Mouse (Mus musculus) C2C12 (cell line): ENCODE data around the gene Tnrc18. TPM values are rescaled to one million over a fixed set of nuclear protein-coding genes. Genes with fewer than 3 reads are reported as not detected.

Source experiments
- H3K27me3 ChIP-seq: one replicate; pipeline ENCODE4 v1.6.1; 2011; ENCODE audit not compliant: control insufficient read depth, insufficient read depth, insufficient read length
- H3K36me3 ChIP-seq: one replicate; pipeline ENCODE4 v1.6.1; 2011; ENCODE audit not compliant: control insufficient read depth, insufficient read depth
- H3K4me3 ChIP-seq: one replicate; pipeline ENCODE4 v1.5.1; 2011; ENCODE audit warnings: mild to moderate bottlenecking, control low read depth; ENCODE audit not compliant: poor library complexity, insufficient read depth, severe bottlenecking
- H3K79me2 ChIP-seq: one replicate; pipeline ENCODE4 v1.6.1; 2011; ENCODE audit not compliant: control insufficient read depth, insufficient read depth
- H3K79me3 ChIP-seq: one replicate; pipeline ENCODE4 v1.6.1; 2011; ENCODE audit warnings: low read depth, control low read depth
- H3ac ChIP-seq: one replicate; pipeline ENCODE3; 2011; ENCODE audit warnings: low read depth; ENCODE audit not compliant: control insufficient read depth, insufficient read length
- CEBPB ChIP-seq: IDR thresholded peaks from one replicate; pipeline ENCODE4 v1.6.1; 2011; ENCODE audit warnings: low read depth, mild to moderate bottlenecking, control low read depth, moderate library complexity
- CTCF ChIP-seq: IDR thresholded peaks from one replicate; pipeline ENCODE4 v1.5.1; 2011; ENCODE audit not compliant: control insufficient read depth, insufficient read depth, insufficient read length
- FOSL1 ChIP-seq: IDR thresholded peaks from one replicate; pipeline ENCODE4 v1.8.0; 2011; ENCODE audit warnings: mild to moderate bottlenecking, low read length; ENCODE audit not compliant: poor library complexity, insufficient read depth, severe bottlenecking
- MAX ChIP-seq: IDR thresholded peaks from one replicate; pipeline ENCODE4 v1.6.1; 2011; ENCODE audit warnings: mild to moderate bottlenecking, control low read depth
- MYOD1 ChIP-seq: IDR thresholded peaks from one replicate; pipeline ENCODE4 v1.6.1; 2011; ENCODE audit warnings: low read depth; ENCODE audit not compliant: control insufficient read depth, insufficient read length
- MYOG ChIP-seq: IDR thresholded peaks from one replicate; pipeline ENCODE4 v1.6.1; 2011; ENCODE audit not compliant: control insufficient read depth, insufficient read length; ENCODE audit errors: extremely low read depth
- USF1 ChIP-seq: IDR thresholded peaks from one replicate; pipeline ENCODE4 v1.6.1; 2011; ENCODE audit warnings: low read depth, mild to moderate bottlenecking, control low read depth, moderate library complexity
- polyA plus RNA-seq: library from polyadenylated mRNA; unstranded; fragments of >200 nt; fragmentation: generic; extraction: Trizol; gene quantifications from one replicate; pipeline ENCODE4 v1.2.1, GENCODE M21; 2012; ENCODE audit warnings: missing spikeins

Tnrc18 gene
- polyA plus RNA-seq, 1 experiment: 44.3 TPM

DNA sequence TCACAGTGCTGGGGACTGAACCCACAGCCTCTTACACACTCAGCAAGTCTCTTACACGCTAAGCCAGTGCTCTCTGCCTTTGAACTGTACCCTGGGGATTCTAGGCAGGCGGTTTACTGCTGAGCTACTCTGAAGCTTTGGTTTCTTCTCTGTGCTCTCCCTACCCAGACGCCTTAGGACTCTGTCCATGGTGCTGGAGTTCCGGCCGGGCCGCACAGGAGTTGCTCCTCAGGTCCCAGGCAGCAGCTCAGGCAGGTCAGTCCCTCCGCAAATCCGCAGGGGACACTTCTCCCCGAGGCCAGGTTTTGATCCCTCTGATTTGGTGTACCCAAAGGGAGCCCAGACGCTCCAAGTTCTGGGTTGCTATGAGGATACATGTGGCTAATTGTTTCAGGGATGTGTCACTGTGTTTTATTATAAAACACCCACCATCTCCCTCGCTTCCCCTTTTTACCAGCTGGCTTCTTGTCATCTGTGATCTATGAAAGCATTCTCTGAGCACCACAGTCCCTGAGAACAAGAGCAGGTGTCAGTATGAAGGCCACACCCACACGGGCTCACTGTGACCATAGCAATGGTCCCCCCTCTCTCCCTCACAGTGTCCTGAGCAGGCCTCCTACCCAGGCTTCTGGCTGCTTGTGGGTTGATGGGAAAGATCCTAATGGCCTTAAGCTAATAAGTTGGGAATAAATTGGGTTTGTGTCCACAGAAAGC is 122.7 kb downstream of the Tnrc18 start:
- no peak for TF ChIP-seq CTCF
- no peak for TF ChIP-seq CEBPB
- TF ChIP-seq MYOD1: no peak
- no peak for TF ChIP-seq MYOG
- TF ChIP-seq MAX: no peak
- no peak for TF ChIP-seq FOSL1
- TF ChIP-seq USF1: no peak
- no peak overlapping the region for H3K4me3 ChIP-seq
- no peaks in the 10 kb centered on the region for H3K79me2 ChIP-seq
- H3K36me3 ChIP-seq: no peaks in the 10 kb centered on the region
- H3K27me3 ChIP-seq: peaks cover 38% of the 10 kb centered on the region
- H3ac ChIP-seq: no peak overlapping the region
- no peaks in the 10 kb centered on the region for H3K79me3 ChIP-seq

DNA sequence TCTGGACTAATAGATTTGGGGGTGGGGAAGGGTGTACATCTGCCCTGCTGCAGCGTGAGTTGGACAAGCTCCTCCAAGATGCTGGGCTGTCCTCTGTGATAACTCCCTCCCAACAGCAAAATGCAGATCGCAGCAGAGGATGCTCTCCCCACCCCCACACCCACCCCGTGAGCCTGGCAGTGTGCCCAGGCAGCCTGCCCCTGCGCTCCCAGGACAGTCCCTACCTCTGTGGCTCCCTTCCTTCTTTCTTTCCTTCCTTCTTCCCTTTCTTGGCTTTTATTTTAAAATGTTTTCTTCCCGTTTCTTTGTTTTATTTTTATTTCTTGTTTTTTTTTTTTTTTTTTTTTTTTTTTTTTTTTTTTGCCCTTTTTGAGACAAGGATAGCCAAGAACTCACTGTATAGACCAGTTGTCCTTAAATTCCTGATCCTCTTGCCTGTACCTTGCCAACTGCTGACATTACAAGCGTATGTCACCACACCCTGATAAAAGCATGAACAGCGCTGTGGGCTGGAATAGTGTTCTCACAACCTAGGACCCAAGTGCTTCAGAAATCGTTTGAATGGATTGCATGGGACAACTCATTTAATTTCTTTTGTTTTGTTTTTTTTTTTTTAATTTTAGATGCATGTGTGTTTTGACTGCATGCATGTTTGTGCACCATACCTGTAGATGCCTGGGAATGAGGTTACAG is 123.6 kb downstream of the Tnrc18 start:
- H3ac ChIP-seq: no peak overlapping the region
- H3K4me3 ChIP-seq: no peak overlapping the region
- no peaks in the 10 kb centered on the region for H3K36me3 ChIP-seq
- H3K79me2 ChIP-seq: no peaks in the 10 kb centered on the region
- no peaks in the 10 kb centered on the region for H3K79me3 ChIP-seq
- TF ChIP-seq CTCF: no peak
- no peak for TF ChIP-seq FOSL1
- TF ChIP-seq MYOG: no peak
- TF ChIP-seq MYOD1: no peak
- no peak for TF ChIP-seq CEBPB
- TF ChIP-seq MAX: no peak
- no peak for TF ChIP-seq USF1
- H3K27me3 ChIP-seq: peaks cover 47% of the 10 kb centered on the region

DNA sequence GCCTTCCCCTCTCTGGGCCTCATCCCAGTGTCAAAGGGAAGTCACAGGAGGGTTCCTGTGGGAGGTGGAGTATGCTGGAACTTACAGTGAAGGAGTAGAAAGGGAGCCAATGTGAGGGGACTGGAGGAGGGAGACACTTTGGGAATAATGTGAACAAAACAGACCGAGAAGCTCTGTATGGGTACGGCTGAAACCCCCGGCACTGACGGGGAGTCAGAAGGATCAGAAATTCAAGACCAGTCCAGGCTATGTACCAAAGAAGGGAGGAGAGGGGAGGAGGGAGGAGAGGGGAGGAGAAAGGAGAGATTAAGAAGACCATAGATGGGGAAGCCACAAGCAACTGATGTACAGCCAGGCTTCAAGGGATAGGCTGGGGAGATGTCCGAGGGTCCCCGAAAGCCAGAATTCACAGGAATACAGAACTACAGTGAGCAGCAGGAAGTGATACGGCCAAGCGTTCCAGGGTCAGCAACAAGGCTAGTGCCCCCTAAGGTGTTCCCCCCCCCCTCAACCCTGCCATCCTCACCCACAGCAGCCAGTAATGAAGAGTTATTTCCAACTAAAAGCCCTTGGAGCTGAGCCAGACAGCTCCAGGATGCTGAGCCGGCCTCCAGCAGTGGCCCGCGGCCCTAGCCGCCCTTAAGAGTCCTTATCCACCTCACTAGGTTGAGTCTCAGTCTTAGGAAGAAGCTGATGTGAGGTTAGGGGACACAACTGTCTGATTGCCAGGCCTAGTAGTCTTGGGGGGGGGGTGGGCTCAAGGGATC is 124.3 kb downstream of the Tnrc18 start:
- H3K79me2 ChIP-seq: no peaks in the 10 kb centered on the region
- H3K4me3 ChIP-seq: no peak overlapping the region
- TF ChIP-seq FOSL1 (no peak), CTCF (no peak), MYOD1 (no peak), USF1 (no peak), MAX (no peak), MYOG (no peak), CEBPB (no peak)
- no peaks in the 10 kb centered on the region for H3K79me3 ChIP-seq
- no peak overlapping the region for H3ac ChIP-seq
- H3K27me3 ChIP-seq: peaks cover 43% of the 10 kb centered on the region
- H3K36me3 ChIP-seq: no peaks in the 10 kb centered on the region

DNA sequence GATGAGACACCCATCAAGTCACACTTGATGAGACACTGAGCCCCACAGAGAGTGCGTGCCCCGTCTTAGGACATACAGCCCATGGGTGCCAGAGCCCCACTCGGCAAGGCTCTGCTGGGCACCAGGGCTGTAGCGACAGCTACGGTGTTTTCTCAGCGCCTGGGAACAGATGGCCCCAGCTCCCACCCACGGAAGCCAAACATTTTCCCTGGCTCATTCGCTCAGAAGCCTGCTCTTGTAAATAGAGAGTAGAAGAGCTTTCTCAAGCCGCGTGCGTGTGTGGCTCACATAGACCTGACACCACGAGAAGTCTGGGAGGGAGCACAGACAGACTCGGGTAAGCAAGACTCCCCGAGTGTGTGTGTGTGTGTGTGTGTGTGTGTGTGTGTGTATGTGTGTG is 125.2 kb downstream of the Tnrc18 start, which contains the start of gene Slc29a4:
Gene Slc29a4 (plus strand): TSS at position 265 of the 400 bp plus-strand sequence.
- no peaks in the 10 kb centered on the region for H3K79me3 ChIP-seq
- H3ac ChIP-seq: no peak within 1 kb of the TSS
- TF ChIP-seq MYOG: no peak
- no peak for TF ChIP-seq MYOD1
- no peak for TF ChIP-seq USF1
- TF ChIP-seq FOSL1: no peak
- no peak for TF ChIP-seq CTCF
- TF ChIP-seq CEBPB: no peak
- TF ChIP-seq MAX: no peak
- H3K36me3 ChIP-seq: no peaks in the 10 kb centered on the region
- H3K79me2 ChIP-seq: no peaks in the 10 kb centered on the region
- H3K4me3 ChIP-seq: no peak within 1 kb of the TSS
- H3K27me3 ChIP-seq: peaks cover 49% of the 10 kb centered on the region

DNA sequence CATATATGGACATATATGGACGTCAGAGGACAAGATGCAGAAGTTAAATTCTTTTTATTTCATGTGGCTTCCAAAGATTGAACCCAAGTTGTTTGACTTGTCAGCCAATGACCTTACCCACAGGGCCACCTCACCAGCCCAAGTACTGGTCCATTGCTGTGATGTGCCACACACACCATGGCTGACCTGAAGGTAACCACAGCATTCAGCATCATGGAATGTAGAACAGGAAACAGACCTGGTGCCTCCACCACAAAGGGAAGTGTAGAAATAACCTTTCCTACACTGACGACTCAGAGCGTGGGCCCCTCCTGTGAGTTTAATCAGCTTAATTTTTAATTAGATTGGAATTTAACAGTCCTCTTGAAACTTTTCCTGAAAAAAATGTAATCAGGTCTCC is 127.1 kb downstream of the Tnrc18 start:
- Histone ChIP-seq H3K79me2 (no peaks in the 10 kb centered on the region), H3ac (no peak overlapping the region), H3K4me3 (no peak overlapping the region), H3K27me3 (peaks cover 57% of the 10 kb centered on the region), H3K79me3 (no peaks in the 10 kb centered on the region), H3K36me3 (no peaks in the 10 kb centered on the region)
- TF ChIP-seq FOSL1: no peak
- no peak for TF ChIP-seq CTCF
- TF ChIP-seq CEBPB: no peak
- TF ChIP-seq USF1: no peak
- no peak for TF ChIP-seq MAX
- no peak for TF ChIP-seq MYOG
- TF ChIP-seq MYOD1: no peak
